Mouse (Mus musculus) left cerebral cortex, postnatal 4 days (tissue): ENCODE results near the gene C5ar1. TPM values are rescaled to one million over a fixed set of nuclear protein-coding genes. Genes with fewer than 3 reads are reported as not detected.

Source experiments
- total RNA-seq, 2 experiments: library from RNA; stranded (reverse); gene quantifications; 2 replicates each; pipeline ENCODE4 v1.2.3; 2021

The C5ar1 gene
- total RNA-seq, 2 experiments from 2014 or later, result 0.97 to 1.8 TPM

Other genes starting within 250 kb of the C5ar1 start
- 10 to 100 TPM; 25.3 to 25.8 TPM for gene Bicra, start 211.6 kb downstream of the C5ar1 start, total RNA-seq
- gene Zfp541, start 197.7 kb downstream of the C5ar1 start, total RNA-seq, result under 1 TPM; 0.38 to 0.58 TPM
- gene Napa, start 161.1 kb downstream of the C5ar1 start, total RNA-seq, result 100 to 1,000 TPM; 141 to 157 TPM
- gene Kptn, start 139.6 kb downstream of the C5ar1 start, total RNA-seq, result 10 to 100 TPM; 38.0 to 43.2 TPM
- gene Slc8a2, start 129.7 kb downstream of the C5ar1 start, total RNA-seq, result 100 to 1,000 TPM; 106 to 117 TPM
- gene Meis3, start 84.5 kb downstream of the C5ar1 start, total RNA-seq, result 10 to 100 TPM; 70.6 to 74.8 TPM
- gene Dhx34, start 37.5 kb downstream of the C5ar1 start, total RNA-seq, result 10 to 100 TPM; 12.2 to 13.4 TPM
- gene C5ar2, start 15.4 kb downstream of the C5ar1 start, total RNA-seq, result under 1 TPM; 0.14 to 0.30 TPM
- gene Inafm1, start 14.1 kb upstream of the C5ar1 start, total RNA-seq, result 10 to 100 TPM; 42.8 to 46.5 TPM
- 10 to 100 TPM; 86.2 to 91.5 TPM for gene Ccdc9, start 27.3 kb upstream of the C5ar1 start, total RNA-seq
- gene Bbc3, start 48.9 kb upstream of the C5ar1 start, total RNA-seq, result 10 to 100 TPM; 45.7 to 51.8 TPM
- 100 to 1,000 TPM; 119 to 129 TPM for gene Sae1, start 128.3 kb upstream of the C5ar1 start, total RNA-seq
- gene Zc3h4, start 141.4 kb upstream of the C5ar1 start, total RNA-seq, result 10 to 100 TPM; 67.8 to 68.5 TPM
- 10 to 100 TPM; 61.8 to 66.8 TPM for gene Tmem160, start 193.2 kb upstream of the C5ar1 start, total RNA-seq
- 10 to 100 TPM; 22.8 to 24.6 TPM for gene Npas1, start 218.2 kb upstream of the C5ar1 start, total RNA-seq